Mouse (Mus musculus) CH12.LX (cell line): ENCODE data around the gene Gtf2h2.

Source experiments
- CHD2 ChIP-seq: IDR thresholded peaks from 2 replicates; pipeline ENCODE4 v1.6.1; 2011; ENCODE audit warnings: low read length, improper control_type of control experiment
- CTCF ChIP-seq, 2 experiments: IDR thresholded peaks in 1 of 2; conservative IDR thresholded peaks in 1 of 2; 2 replicates each; pipeline ENCODE4 v1.5.1; 2011 to 2012; ENCODE audit warnings: low read depth in 2 of 2, low read length in 2 of 2, improper control_type of control experiment in 1 of 2, inconsistent platforms in 1 of 2, mild to moderate bottlenecking in 1 of 2, moderate library complexity in 1 of 2
- MAZ ChIP-seq: IDR thresholded peaks from 2 replicates; pipeline ENCODE4 v1.6.1; 2012; ENCODE audit warnings: low read depth, mild to moderate bottlenecking, inconsistent platforms, low read length, improper control_type of control experiment, moderate library complexity
- POLR2A ChIP-seq: IDR thresholded peaks from 2 replicates; pipeline ENCODE4 v1.6.1; 2011; ENCODE audit warnings: low read depth, mild to moderate bottlenecking, improper control_type of control experiment, low read length
- USF1 ChIP-seq: IDR thresholded peaks from 2 replicates; pipeline ENCODE4 v1.6.1; 2014; ENCODE audit warnings: low read depth, mild to moderate bottlenecking, inconsistent platforms, low read length, improper control_type of control experiment
- ZNF384 ChIP-seq: IDR thresholded peaks from 2 replicates; pipeline ENCODE4 v1.6.1; 2012; ENCODE audit warnings: low read depth, low read length, improper control_type of control experiment, inconsistent platforms

GRCm38 (mm10) chr13:100517652-100518153 lies 25.3 kb upstream of the Gtf2h2 start:
- no peak for TF ChIP-seq CTCF (conservative IDR thresholded peaks at IDR 0.05 in 1 of 2, IDR thresholded peaks at IDR 0.05 in 1 of 2; ENCODE audit: low read depth in 2 of 2, low read length in 2 of 2)
- TF ChIP-seq USF1 = no peak
- TF ChIP-seq MAZ = no peak
- TF ChIP-seq POLR2A = no peak
- no peak for TF ChIP-seq CHD2
- no peak for TF ChIP-seq ZNF384
